Mouse (Mus musculus) lung, adult 2 months (tissue): ENCODE measurements around the gene Klk13. TPM values are rescaled to one million over a fixed set of nuclear protein-coding genes. Genes with fewer than 3 reads are reported as not detected.

Source experiments
- DNase-seq: peaks from one replicate; pipeline ENCODE4 v3.0.0; 2022
- H3K4me1 ChIP-seq: fragments of 200-500 bp; 2 replicates; pipeline ENCODE4 v1.6.1; 2011; ENCODE audit warnings: low read length; ENCODE audit not compliant: control insufficient read depth, insufficient read depth
- H3K4me3 ChIP-seq: fragments of 200-500 bp; replicated peaks from 2 replicates; pipeline ENCODE3; 2011; ENCODE audit warnings: low read depth, mild to moderate bottlenecking, control low read depth, low read length; ENCODE audit errors: extremely low read depth
- CTCF ChIP-seq: fragments of 200-500 bp; IDR thresholded peaks from 2 replicates; pipeline ENCODE4 v1.5.1; 2011; ENCODE audit warnings: mild to moderate bottlenecking, low read length, control low read depth; ENCODE audit not compliant: insufficient read depth
- POLR2A ChIP-seq: fragments of 200-500 bp; IDR thresholded peaks from 2 replicates; pipeline ENCODE4 v1.6.1; 2011; ENCODE audit warnings: low read depth, mild to moderate bottlenecking, control low read depth, low read length, borderline replicate concordance; ENCODE audit errors: extremely low read depth
- WGBS: fragments of 180-500 bp; shearing (Covaris S2); methylation state at CpG from one replicate; pipeline ENCODE4 v1.1.7; 2018; 5-methylcytosine and 5-hydroxymethylcytosine counted together
- polyA plus RNA-seq: library from polyadenylated mRNA; depleted of rRNA; stranded (reverse); fragments of >200 nt; gene quantifications from 2 replicates; pipeline ENCODE4 v1.2.3, GENCODE M21; 2012; rRNA removed

Klk13 gene
- polyA plus RNA-seq, 1 experiment, result 35.6 TPM

- Histone ChIP-seq H3K4me1 (no peaks in the 10 kb centered on the region), H3K4me3 (no peak overlapping the region)
- no peak for DNase-seq
- TF ChIP-seq CTCF (no peak), POLR2A (no peak)
- WGBS, result 94% methylated on average over 6 of the region's 6 CpGs
Measured at GRCm38 (mm10) chr7:43771916-43772315, 59.5 kb downstream of the Klk13 start.

- Histone ChIP-seq H3K4me3 (no peak overlapping the region), H3K4me1 (no peaks in the 10 kb centered on the region)
- peak; percentile 2 for DNase-seq
- 70% methylated on average over 3 of the region's 3 CpGs for WGBS
- TF ChIP-seq CTCF (no peak), POLR2A (no peak)
Measured at GRCm38 (mm10) chr7:43772901-43773300, 60.5 kb downstream of the Klk13 start.

GRCm38 (mm10) chr7:43774364-43774763, 62.0 kb downstream of the Klk13 start, which contains the start of gene Klk11:
TSS of gene Klk11 (plus strand) at chr7:43774604.
- DNase-seq, result peak; percentile 1
- Histone ChIP-seq H3K4me3 (no peak within 1 kb of the TSS), H3K4me1 (no peaks in the 10 kb centered on the region)
- TF ChIP-seq POLR2A, result no peak
- TF ChIP-seq CTCF, result no peak
- 82% methylated on average over 5 of the region's 5 CpGs for WGBS

- Histone ChIP-seq H3K4me3 (no peak overlapping the region), H3K4me1 (no peaks in the 10 kb centered on the region)
- 73% methylated on average over 6 of the region's 6 CpGs for WGBS
- no peak for TF ChIP-seq POLR2A
- no peak for TF ChIP-seq CTCF
- DNase-seq, result peak; percentile 0
Measured at GRCm38 (mm10) chr7:43774802-43775201, 62.4 kb downstream of the Klk13 start.

- WGBS, result 55% methylated on average over 6 of the region's 7 CpGs
- TF ChIP-seq CTCF (no peak), POLR2A (no peak)
- Histone ChIP-seq H3K4me3 (no peak overlapping the region), H3K4me1 (no peaks in the 10 kb centered on the region)
- DNase-seq, result peak; percentile 1
Measured at GRCm38 (mm10) chr7:43775311-43776057, 63.1 kb downstream of the Klk13 start.

- peak; percentile 0 for DNase-seq
- TF ChIP-seq CTCF, result no peak
- no peak for TF ChIP-seq POLR2A
- Histone ChIP-seq H3K4me3 (no peak overlapping the region), H3K4me1 (no peaks in the 10 kb centered on the region)
- WGBS, result 78% methylated on average over 5 of the region's 5 CpGs
Measured at GRCm38 (mm10) chr7:43776506-43776905, 64.1 kb downstream of the Klk13 start.

Other genes starting within 250 kb of the Klk13 start
- gene Vsig10l, start 249.4 kb upstream of the Klk13 start, polyA plus RNA-seq, result 6.6 and 14.2 TPM in 2 replicates
- 0.85 and 1.0 TPM in 2 replicates for gene Iglon5, start 222.5 kb upstream of the Klk13 start, polyA plus RNA-seq
- gene 4931406B18Rik, start 206.6 kb upstream of the Klk13 start, polyA plus RNA-seq, result not detected in 2 replicates
- gene Cd33, start 168.1 kb upstream of the Klk13 start, polyA plus RNA-seq, result 11.6 and 15.3 TPM in 2 replicates
- 1.6 and 1.8 TPM in 2 replicates for gene Zfp658, start 150.3 kb upstream of the Klk13 start, polyA plus RNA-seq
- 2.0 and 2.5 TPM in 2 replicates for gene Zfp719, start 133.0 kb upstream of the Klk13 start, polyA plus RNA-seq
- 0.09 TPM in 1 of 2 replicates, not detected in the other for gene Zfp819, start 105.4 kb upstream of the Klk13 start, polyA plus RNA-seq
- gene Ceacam18, start 77.9 kb upstream of the Klk13 start, polyA plus RNA-seq, result not detected in 2 replicates
- 4.8 and 7.0 TPM in 2 replicates for gene Siglece, start 52.4 kb upstream of the Klk13 start, polyA plus RNA-seq
- 9.8 and 11.5 TPM in 2 replicates for gene Ctu1, start 40.6 kb upstream of the Klk13 start, polyA plus RNA-seq
- 2.2 and 56.2 TPM in 2 replicates for gene Klk14, start 22.1 kb upstream of the Klk13 start, polyA plus RNA-seq
- gene Klk12, start 56.3 kb downstream of the Klk13 start, polyA plus RNA-seq, result 5.8 TPM in 1 of 2 replicates, not detected in the other
- gene Klk11, start 62.0 kb downstream of the Klk13 start, polyA plus RNA-seq, result 3.2 and 26.4 TPM in 2 replicates
- gene Klk10, start 68.5 kb downstream of the Klk13 start, polyA plus RNA-seq, result 1.7 and 117 TPM in 2 replicates
- 11.6 TPM in 1 of 2 replicates, not detected in the other for gene Klk9, start 79.3 kb downstream of the Klk13 start, polyA plus RNA-seq
- 14.5 and 23.8 TPM in 2 replicates for gene Klk8, start 85.0 kb downstream of the Klk13 start, polyA plus RNA-seq
- gene Klk7, start 98.7 kb downstream of the Klk13 start, polyA plus RNA-seq, result 4.6 TPM in 1 of 2 replicates, not detected in the other
- 0.13 TPM in 1 of 2 replicates, not detected in the other for gene Klk6, start 111.9 kb downstream of the Klk13 start, polyA plus RNA-seq
- 2.7 TPM in 1 of 2 replicates, not detected in the other for gene Klk5, start 129.4 kb downstream of the Klk13 start, polyA plus RNA-seq
- not detected in 2 replicates for gene Klk4, start 168.6 kb downstream of the Klk13 start, polyA plus RNA-seq
- gene Klk15, start 221.2 kb downstream of the Klk13 start, polyA plus RNA-seq, result not detected in 2 replicates
- not detected in 2 replicates for gene Klk1b8, start 238.1 kb downstream of the Klk13 start, polyA plus RNA-seq